Mouse (Mus musculus): ENCODE measurements around the gene Gli3.

DNA sequence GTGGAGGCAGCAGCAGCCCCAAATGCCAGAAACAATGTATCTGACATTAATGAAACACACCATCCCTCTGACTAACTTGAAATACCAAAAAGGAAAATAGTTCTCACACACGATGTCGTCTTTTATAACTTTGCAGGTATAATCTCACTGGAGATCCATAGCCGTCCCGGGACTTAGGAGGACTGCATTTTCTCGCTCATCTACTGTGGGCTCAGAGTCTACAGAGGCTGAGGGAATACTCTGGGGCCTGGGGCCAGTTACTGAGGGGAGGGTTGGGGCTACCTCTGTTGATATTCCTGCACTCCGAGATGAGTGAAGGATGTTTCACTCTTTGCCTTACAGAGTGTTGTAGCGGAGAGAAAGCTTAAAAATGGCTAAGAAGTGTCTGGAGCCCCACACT lies 1.1 kb upstream of the Gli3 start:
- no peak for TF ChIP-seq CTCF (IDR thresholded peaks at IDR 0.05; ENCODE audit: low read depth, low read length)
- no peak for TF ChIP-seq GATA1 (IDR thresholded peaks at IDR 0.05; ENCODE audit: borderline replicate concordance, low read length)
- TF ChIP-seq TAL1 (conservative IDR thresholded peaks at IDR 0.05; ENCODE audit: low read depth, low read length), result no peak
- TF ChIP-seq POLR2AphosphoS5 (IDR thresholded peaks at IDR 0.05; ENCODE audit: insufficient replicate concordance, low read depth, low read length), result no peak
- TF ChIP-seq GATA2 (IDR thresholded peaks at IDR 0.05; ENCODE audit: borderline replicate concordance, low read depth, low read length), result no peak
